Mouse (Mus musculus) embryonic facial prominence, embryonic 11.5 days (tissue): ENCODE measurements at regions not wholly inside any gene's neighbourhood (a gene's known extent, or its start where the extent isn't known, plus 50 kb on each side); places are given as distances from the start of the nearest gene placed in this dataset.

Source experiments
- ATAC-seq: fragments of 200-750 bp; cut with Nextera tagmentation; replicated peaks from 2 replicates; pipeline ENCODE4 v1.8.0; 2017; ENCODE audit warnings: low read depth; ENCODE audit not compliant: insufficient number of reproducible peaks, low FRiP score, low TSS enrichment
- DNase-seq: peaks from one replicate; pipeline ENCODE4 v3.0.0-alpha.2; 2015; ENCODE audit warnings: low spot score
- H3K27ac ChIP-seq: fragments of 300-500 bp; sonication (generic); replicated peaks from 2 replicates; pipeline ENCODE4 v1.5.1; 2014; ENCODE audit warnings: mild to moderate bottlenecking, low read depth, low read length, control low read depth
- H3K27me3 ChIP-seq: fragments of 300-500 bp; sonication (generic); 2 replicates; pipeline ENCODE4 v1.6.1; 2014; ENCODE audit warnings: mild to moderate bottlenecking, low read length, moderate library complexity, mixed read lengths; ENCODE audit not compliant: control insufficient read depth, insufficient read depth
- H3K36me3 ChIP-seq: fragments of 300-500 bp; sonication (generic); replicated peaks from 2 replicates; pipeline ENCODE4 v1.6.1; 2014; ENCODE audit warnings: low read depth, mild to moderate bottlenecking, low read length, moderate library complexity, mixed read lengths; ENCODE audit not compliant: control insufficient read depth, insufficient read depth
- H3K4me1 ChIP-seq: fragments of 300-500 bp; sonication (generic); 2 replicates; pipeline ENCODE4 v1.6.1; 2014; ENCODE audit warnings: low read length, mixed read lengths; ENCODE audit not compliant: control insufficient read depth, insufficient read depth
- H3K4me2 ChIP-seq: fragments of 300-500 bp; sonication (generic); 2 replicates; pipeline ENCODE4 v1.6.1; 2014; ENCODE audit warnings: low read depth, mild to moderate bottlenecking, control low read depth, low read length, moderate library complexity
- H3K4me3 ChIP-seq: fragments of 300-500 bp; sonication (generic); 2 replicates; pipeline ENCODE4 v1.5.1; 2014; ENCODE audit warnings: low read depth, low read length, control low read depth
- H3K9ac ChIP-seq: fragments of 300-500 bp; sonication (generic); replicated peaks from 2 replicates; pipeline ENCODE4 v1.6.1; 2014; ENCODE audit warnings: mild to moderate bottlenecking, control low read depth, low read length
- H3K9me3 ChIP-seq: fragments of 300-500 bp; sonication (generic); replicated peaks from 2 replicates; pipeline ENCODE4 v1.6.1; 2016; ENCODE audit warnings: mild to moderate bottlenecking, low read length, inconsistent platforms, mixed read lengths; ENCODE audit not compliant: control insufficient read depth
- WGBS: fragments of 180-500 bp; shearing (Covaris S2); extraction: QIAGEN DNeasy Blood & Tissue Kit; methylation state at CpG from one replicate; pipeline ENCODE4 v1.1.7; 2014; 5-methylcytosine and 5-hydroxymethylcytosine counted together

- DNase-seq: no peak
- H3K27me3 ChIP-seq: no peaks in the 10 kb centered on the region
- no peak overlapping the region for H3K4me2 ChIP-seq
- 81% methylated on average over 2 of the region's 2 CpGs for WGBS
- H3K4me3 ChIP-seq: no peak overlapping the region
- no peaks in the 10 kb centered on the region for H3K4me1 ChIP-seq
- no peak overlapping the region for H3K27ac ChIP-seq
- H3K9ac ChIP-seq: no peak overlapping the region
- H3K36me3 ChIP-seq: no peaks in the 10 kb centered on the region
- ATAC-seq: no peak
- H3K9me3 ChIP-seq: no peaks in the 10 kb centered on the region
Observed at GRCm38 (mm10) chr1:105177938-105178337, 178.6 kb downstream of the Rnf152 start.

GRCm38 (mm10) chr1:105177015-105177762 is 179.3 kb downstream of the Rnf152 start:
- H3K36me3 ChIP-seq: no peaks in the 10 kb centered on the region
- no peaks in the 10 kb centered on the region for H3K27me3 ChIP-seq
- H3K9me3 ChIP-seq: no peaks in the 10 kb centered on the region
- H3K4me2 ChIP-seq: no peak overlapping the region
- no peaks in the 10 kb centered on the region for H3K4me1 ChIP-seq
- no peak overlapping the region for H3K4me3 ChIP-seq
- no peak overlapping the region for H3K27ac ChIP-seq
- DNase-seq (no peak), ATAC-seq (no peak)
- WGBS: 84% methylated on average over 10 of the region's 10 CpGs
- no peak overlapping the region for H3K9ac ChIP-seq

DNA sequence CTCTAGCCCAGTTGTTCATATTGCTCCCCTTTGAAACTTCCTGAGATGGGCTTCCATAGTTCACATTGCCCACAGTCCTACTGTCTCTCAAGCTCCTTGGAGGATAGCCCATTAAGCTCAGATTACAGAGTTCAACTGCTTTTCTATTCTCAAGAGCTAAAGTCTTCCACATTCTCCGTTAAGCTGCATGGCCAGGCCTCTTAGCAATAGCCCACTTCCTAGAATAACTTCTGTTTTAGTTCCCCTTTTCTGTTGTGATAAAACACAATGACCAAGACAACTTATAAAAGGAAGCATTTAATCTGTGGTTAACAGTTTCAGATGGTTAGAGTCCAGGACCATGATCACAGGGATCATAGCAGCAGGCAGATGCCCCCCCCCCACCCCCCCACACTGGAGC is 185.5 kb downstream of the Rnf152 start:
- no peak for DNase-seq
- WGBS: 73% methylated on average over 1 of the region's 1 CpGs
- H3K4me3 ChIP-seq: no peak overlapping the region

DNA sequence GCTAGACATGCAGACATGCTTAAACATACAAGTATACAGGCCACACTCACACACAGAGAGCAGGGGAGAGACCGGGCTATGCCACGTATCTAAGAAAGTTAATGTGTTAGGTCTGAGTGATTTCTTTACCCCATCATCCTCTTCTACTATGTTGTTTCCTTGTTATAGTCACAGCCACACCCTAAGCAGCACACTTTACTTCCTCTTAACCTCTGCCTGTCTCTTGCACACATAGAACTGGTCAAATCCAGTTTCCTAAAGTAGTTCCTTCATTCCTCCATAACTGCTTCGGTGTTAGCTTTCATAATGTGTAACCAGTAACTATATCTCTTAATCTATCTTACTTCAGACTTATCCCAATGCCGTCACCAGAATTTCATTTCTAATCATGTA is 186.4 kb downstream of the Rnf152 start:
- H3K27me3 ChIP-seq: no peaks in the 10 kb centered on the region
- H3K36me3 ChIP-seq: no peaks in the 10 kb centered on the region
- no peak overlapping the region for H3K4me3 ChIP-seq
- WGBS: 94% methylated on average over 4 of the region's 4 CpGs
- H3K4me1 ChIP-seq: no peaks in the 10 kb centered on the region
- DNase-seq (no peak), ATAC-seq (no peak)
- H3K9me3 ChIP-seq: no peaks in the 10 kb centered on the region
- no peak overlapping the region for H3K4me2 ChIP-seq
- no peak overlapping the region for H3K27ac ChIP-seq
- no peak overlapping the region for H3K9ac ChIP-seq

More for the DNA sequence above, 185.5 kb downstream of the Rnf152 start:
- Histone ChIP-seq H3K27me3 (no peaks in the 10 kb centered on the region), H3K9me3 (no peaks in the 10 kb centered on the region), H3K4me1 (no peaks in the 10 kb centered on the region), H3K4me2 (no peak overlapping the region), H3K36me3 (no peaks in the 10 kb centered on the region), H3K9ac (no peak overlapping the region), H3K27ac (no peak overlapping the region)
- ATAC-seq: no peak

GRCm38 (mm10) chr1:105169455-105170113 is 186.9 kb downstream of the Rnf152 start:
- WGBS: 96% methylated on average over 1 of the region's 1 CpGs
- ATAC-seq: no peak
- DNase-seq: no peak
- no peak overlapping the region for H3K9ac ChIP-seq
- H3K4me2 ChIP-seq: no peak overlapping the region
- no peaks in the 10 kb centered on the region for H3K36me3 ChIP-seq
- H3K27me3 ChIP-seq: no peaks in the 10 kb centered on the region
- no peaks in the 10 kb centered on the region for H3K9me3 ChIP-seq
- H3K4me3 ChIP-seq: no peak overlapping the region
- no peak overlapping the region for H3K27ac ChIP-seq
- H3K4me1 ChIP-seq: no peaks in the 10 kb centered on the region

- H3K4me2 ChIP-seq: no peak overlapping the region
- H3K9me3 ChIP-seq: no peaks in the 10 kb centered on the region
- H3K4me1 ChIP-seq: no peaks in the 10 kb centered on the region
- H3K4me3 ChIP-seq: no peak overlapping the region
- no peak overlapping the region for H3K9ac ChIP-seq
- ATAC-seq: no peak
- H3K27ac ChIP-seq: no peak overlapping the region
- no peak for DNase-seq
- WGBS: 82% methylated on average over 1 of the region's 1 CpGs
- no peaks in the 10 kb centered on the region for H3K27me3 ChIP-seq
- H3K36me3 ChIP-seq: no peaks in the 10 kb centered on the region
Observed at GRCm38 (mm10) chr1:105168808-105169207, 187.7 kb downstream of the Rnf152 start.

GRCm38 (mm10) chr1:105157459-105158124 is 198.9 kb downstream of the Rnf152 start:
- Histone ChIP-seq H3K4me3 (no peak overlapping the region), H3K36me3 (no peaks in the 10 kb centered on the region), H3K9ac (no peak overlapping the region), H3K9me3 (no peaks in the 10 kb centered on the region), H3K4me1 (no peaks in the 10 kb centered on the region), H3K27ac (no peak overlapping the region), H3K4me2 (no peak overlapping the region), H3K27me3 (no peaks in the 10 kb centered on the region)
- ATAC-seq (no peak), DNase-seq (no peak)
- 90% methylated on average over 2 of the region's 2 CpGs for WGBS
